Mouse (Mus musculus): ENCODE measurements around the gene Ctbp2.
A peak's percentile ranks its signal among the peaks of the same experiment; 100 is the strongest.
"Not testable (repeated sequence)": the region's sequence is repeated elsewhere in the genome, so short reads cannot be mapped to it uniquely, and the experiment has no call there.

The Ctbp2 gene

GRCm38 (mm10) chr7:133120221-133120751, 3.9 kb downstream of the Ctbp2 start:
- no peak for DNase-seq (ENCODE audit: low spot score in 2 of 2)

DNA sequence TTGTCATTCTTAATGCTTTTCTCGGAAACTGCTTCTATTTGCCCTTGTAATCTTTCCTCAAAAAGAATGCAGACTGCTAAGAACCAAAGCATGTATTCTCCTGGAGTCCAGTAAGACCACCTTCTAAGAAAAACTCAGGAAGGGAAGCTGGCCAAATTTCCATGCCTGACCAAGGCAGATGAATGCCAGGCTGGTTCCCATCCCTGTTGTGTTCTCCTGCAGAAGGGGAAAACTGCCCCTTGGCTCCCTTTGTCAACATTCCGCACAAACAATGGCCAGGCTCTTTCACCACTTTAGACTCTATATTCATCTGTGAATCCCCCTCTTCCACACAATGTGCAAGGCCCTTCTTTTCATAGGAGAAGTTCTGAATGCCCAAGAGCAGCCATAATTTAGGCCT, 6.3 kb downstream of the Ctbp2 start:
- no peak for DNase-seq (ENCODE audit: low spot score in 2 of 2)

DNA sequence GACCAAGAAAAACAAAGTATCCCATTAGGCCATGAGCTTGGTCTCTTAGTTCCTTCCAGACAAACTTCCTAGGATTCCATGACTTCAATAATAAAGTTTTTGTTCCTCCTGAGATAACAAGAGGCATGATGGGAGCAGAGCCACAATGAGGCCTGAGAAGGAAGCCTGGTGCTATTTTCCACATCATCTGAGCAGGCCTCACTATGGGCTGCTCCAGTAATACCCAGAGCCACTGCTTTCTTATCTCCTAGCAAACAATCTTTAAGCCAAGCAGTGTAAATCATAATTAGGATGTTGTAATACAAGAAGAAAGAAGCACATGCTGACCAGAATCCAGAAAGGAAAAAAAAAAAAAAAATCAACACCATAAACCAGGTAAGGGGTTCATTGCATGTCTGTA, 7.6 kb downstream of the Ctbp2 start:
- no peak for DNase-seq (ENCODE audit: low spot score in 2 of 2)

DNA sequence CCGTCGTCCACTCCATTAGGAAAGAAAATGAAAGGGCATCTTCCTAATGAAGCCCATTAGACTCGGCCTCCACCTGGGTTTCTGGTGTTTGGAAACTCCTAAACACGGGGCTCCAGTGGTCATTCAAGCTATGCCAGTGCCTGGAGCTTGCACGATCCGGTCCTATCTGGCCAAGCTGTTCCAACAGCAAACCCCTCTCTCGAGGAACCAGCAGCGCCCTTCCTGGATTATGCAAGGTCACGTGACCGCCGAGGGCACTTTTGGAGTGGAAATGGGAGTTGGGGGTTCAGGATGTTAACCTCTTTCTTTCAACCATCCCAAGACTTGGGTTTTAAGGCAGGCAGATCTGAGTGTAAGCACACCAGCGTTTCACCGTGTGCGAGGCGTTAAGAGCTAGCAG, 8.3 kb downstream of the Ctbp2 start:
- DNase-seq (ENCODE audit: low spot score in 2 of 2), result no peak

- peak in 1 of 2 experiments; percentile 46 for DNase-seq (ENCODE audit: low spot score in 2 of 2)
Measured at GRCm38 (mm10) chr7:133114847-133115470, 9.2 kb downstream of the Ctbp2 start.

GRCm38 (mm10) chr7:133113185-133113895, 10.8 kb downstream of the Ctbp2 start:
- DNase-seq (ENCODE audit: low spot score in 2 of 2), result no peak

- no peak for DNase-seq (ENCODE audit: low spot score in 2 of 2)
Measured at GRCm38 (mm10) chr7:133112351-133112831, 11.8 kb downstream of the Ctbp2 start.

- DNase-seq (ENCODE audit: low spot score in 2 of 2), result no peak
Measured at GRCm38 (mm10) chr7:133109442-133109841, 14.7 kb downstream of the Ctbp2 start.

DNA sequence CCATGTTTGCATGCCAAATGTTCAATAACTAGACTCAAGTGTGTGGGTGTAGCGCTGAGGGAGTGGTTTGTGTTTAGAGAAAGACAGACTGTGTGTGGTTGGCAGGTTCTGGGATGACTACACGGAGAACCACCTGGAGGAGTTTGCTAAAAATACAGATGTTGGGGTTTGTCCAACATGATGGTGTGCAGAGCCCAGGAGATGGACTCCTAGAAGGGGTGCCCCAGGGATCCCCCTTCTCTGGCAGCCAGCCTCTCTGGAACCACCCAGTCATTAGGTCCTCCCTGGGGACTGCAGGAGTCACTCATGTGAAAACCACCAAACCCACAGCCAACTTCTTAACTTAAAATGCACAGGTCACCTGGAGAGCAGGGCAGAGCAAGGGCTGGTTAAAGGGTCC, 15.5 kb downstream of the Ctbp2 start:
- no peak for DNase-seq (ENCODE audit: low spot score in 2 of 2)

GRCm38 (mm10) chr7:133102578-133102977, 21.6 kb downstream of the Ctbp2 start:
- no peak for DNase-seq (ENCODE audit: low spot score in 2 of 2)

DNA sequence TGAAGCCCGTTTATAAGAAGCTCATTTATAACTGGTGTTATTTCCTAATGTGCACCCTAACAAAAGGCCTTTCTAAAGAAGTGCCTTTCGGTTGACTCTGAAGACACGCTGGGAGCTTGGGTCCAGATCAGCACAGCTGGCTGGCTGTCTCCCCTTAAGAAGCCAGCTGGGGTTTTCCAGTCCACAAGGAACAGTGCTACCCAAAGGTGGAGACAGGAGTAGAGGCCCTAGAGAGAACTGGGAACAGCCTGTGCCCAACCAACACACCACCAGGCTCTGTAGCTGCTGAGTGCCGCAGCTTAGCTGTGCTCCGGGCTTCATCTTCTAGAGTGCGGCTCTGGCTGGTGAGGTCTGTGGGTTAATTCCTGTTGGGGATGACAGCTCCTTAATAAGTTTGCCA, 23.1 kb downstream of the Ctbp2 start:
- no peak for DNase-seq (ENCODE audit: low spot score in 2 of 2)

DNA sequence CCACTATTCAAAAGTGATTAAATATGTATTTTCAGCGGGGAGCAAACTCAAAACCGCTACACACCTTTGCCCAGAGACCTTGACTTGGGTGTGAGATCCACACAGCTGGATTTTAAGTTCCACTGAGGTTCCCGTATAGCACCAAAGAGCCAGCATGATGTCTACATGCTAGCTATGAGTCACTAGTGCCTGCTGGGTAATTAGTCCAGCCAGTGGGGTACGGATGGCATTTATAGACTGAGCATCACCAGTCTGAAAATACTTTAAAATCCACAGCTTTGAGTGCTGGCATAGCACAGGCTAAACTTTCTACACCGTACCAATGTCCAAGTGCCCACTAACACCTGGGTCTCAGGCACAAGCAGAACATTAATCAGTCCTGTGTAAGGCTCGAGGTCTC, 24.0 kb downstream of the Ctbp2 start:
- no peak for DNase-seq (ENCODE audit: low spot score in 2 of 2)

DNA sequence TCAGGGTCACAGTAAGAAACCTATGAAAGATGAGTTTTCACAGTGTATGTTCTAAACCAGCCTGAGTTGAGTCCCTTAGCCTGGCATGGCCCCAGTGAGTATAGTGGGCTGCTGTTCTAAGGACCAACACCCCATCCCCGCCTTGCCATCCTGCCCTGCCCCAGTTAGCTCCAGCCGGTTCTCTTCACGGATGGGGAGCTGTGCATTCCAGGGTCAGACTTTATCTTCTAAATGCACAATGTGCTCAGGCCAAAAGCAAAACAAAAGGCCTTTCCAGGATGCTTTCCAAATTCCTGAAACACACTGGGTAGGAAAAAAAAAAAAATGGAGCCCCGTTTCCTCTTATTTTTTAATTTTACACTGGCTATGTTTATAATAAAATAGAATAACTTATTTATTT, 24.9 kb downstream of the Ctbp2 start:
- DNase-seq (ENCODE audit: low spot score in 2 of 2), result peak; percentile 52 to 71

GRCm38 (mm10) chr7:133098118-133098793, 25.9 kb downstream of the Ctbp2 start:
- DNase-seq (ENCODE audit: low spot score in 2 of 2), result peak in 1 of 2 experiments; percentile 39

DNA sequence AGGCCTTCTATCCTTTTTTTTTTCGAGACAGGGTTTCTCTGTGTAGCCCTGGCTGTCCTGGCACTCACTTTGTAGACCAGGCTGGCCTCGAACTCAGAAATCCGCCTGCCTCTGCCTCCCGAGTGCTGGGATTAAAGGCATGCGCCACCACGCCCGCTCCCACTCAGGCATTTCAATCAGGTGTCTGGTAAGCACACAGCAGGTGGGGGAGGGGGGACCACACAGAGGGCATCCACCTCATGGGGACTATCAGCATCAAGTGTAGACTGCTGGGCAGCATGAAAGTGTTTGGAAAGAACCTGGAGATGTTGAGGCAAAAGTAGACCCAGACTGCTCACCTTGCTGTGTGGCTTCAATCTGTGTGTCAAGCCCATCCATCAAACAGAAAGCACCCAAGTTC, 28.5 kb downstream of the Ctbp2 start:
- DNase-seq (ENCODE audit: low spot score in 2 of 2), result not testable (repeated sequence)

DNA sequence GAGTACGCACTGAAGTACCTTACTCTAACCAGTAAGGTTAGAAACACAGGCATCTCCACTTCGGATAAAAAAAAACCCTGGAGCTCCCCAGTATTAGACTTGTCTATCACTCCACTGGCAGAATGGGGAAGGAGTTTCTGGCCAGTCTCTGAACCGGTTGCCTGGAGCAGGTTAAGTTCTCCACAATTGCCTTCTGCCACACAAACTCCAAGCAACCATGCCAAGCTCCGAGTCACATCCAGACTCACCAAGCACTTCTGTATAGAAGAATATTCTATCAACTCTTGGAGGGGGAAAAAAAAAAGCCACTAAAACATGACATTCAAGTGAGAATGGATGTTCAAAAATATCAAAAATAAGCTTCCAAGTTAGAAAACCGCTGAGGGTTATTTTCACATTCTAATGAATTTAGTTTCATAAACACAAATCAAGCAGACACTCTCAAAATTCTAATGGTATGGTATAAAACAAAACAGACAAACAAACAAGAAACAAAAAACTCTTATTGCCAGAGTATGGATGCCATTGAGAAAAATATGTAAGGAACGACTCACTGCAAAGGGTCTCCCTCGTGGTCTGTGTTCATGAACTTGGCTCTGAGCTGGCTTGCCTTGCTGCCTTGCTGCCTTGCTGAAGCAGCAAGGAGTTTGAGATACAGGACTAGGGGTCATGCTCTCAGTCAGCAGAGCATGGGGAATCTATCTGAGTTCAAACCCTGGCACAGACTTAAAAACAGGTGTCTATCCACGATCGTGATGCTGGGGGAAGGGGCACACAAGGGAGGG, 29.3 kb downstream of the Ctbp2 start:
- DNase-seq (ENCODE audit: low spot score in 2 of 2), result no peak

DNA sequence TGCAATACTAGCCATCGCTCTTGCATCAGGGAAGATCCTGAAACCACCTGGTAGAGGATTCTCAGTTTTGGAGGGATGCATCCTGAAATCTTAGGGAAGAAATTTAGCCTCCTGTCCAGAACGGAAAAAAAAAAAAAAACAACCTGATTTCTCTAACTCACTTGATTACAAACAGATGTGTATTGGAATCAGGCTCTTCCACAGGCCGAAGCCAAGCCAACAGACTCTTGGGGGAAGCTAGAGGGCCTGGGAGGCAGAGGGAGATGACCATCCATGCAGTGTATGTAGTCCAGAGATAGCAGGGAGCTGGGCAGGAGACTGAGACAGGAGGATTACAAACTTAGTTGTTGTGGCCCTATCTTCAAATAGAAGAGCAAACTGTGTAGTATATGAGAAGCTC, 30.0 kb downstream of the Ctbp2 start:
- DNase-seq (ENCODE audit: low spot score in 2 of 2), result no peak

DNA sequence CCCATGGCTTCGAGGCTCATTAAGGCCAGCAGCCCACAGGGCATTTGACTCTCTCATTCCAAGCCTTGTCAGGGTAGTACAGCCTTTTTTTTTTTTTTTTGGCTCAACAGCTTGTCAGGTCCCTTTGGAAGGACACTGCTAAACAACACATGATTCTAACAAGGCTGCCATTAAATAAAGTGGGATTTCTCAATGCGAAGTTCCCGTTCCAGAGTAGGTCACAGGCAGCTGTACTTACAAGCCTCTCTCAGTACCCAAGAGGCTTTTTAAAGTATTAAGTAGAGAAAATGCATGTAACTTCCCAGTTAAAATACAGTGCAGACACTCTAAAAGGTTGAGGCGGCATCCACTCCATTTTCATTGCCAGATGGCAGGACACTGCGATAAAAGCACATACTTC, 30.4 kb downstream of the Ctbp2 start:
- DNase-seq (ENCODE audit: low spot score in 2 of 2), result peak; percentile 22 to 52

GRCm38 (mm10) chr7:133090641-133091040, 33.5 kb downstream of the Ctbp2 start:
- DNase-seq (ENCODE audit: low spot score in 2 of 2), result no peak

- DNase-seq (ENCODE audit: low spot score in 2 of 2), result no peak
Measured at GRCm38 (mm10) chr7:133089621-133090260, 34.4 kb downstream of the Ctbp2 start.

DNA sequence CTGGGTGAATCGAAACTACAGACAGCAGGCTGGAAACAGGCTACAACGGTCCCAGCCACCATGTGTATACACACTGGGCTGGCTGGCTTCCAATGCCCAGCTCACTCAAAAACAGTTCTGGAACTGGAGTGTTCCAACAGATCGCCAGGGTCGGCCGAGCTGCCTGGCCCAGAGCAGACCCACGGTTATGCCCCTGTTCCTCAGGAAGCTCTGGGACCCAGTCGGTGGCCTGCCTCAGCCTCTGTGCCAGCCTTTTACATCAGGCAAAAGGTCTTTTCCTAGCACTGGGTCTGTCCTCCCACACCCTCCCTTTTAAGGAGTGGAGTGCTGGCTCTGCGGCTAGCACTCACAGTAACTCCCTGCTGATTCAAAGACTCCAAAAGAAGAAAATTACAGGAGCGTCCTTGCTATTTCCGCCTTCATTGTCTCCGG, 35.3 kb downstream of the Ctbp2 start:
- DNase-seq (ENCODE audit: low spot score in 2 of 2), result peak; percentile 61 to 62

All from heart, adult 9 months (tissue).